Mouse (Mus musculus): ENCODE measurements around the gene Tmem50b. TPM values are rescaled to one million over a fixed set of nuclear protein-coding genes. Genes with fewer than 3 reads are reported as not detected.
"Not testable (repeated sequence)": the region's sequence is repeated elsewhere in the genome, so short reads cannot be mapped to it uniquely, and the experiment has no call there.

Gene Tmem50b
- total RNA-seq (2021), result 10 to 100 TPM; 46.9 to 55.3 TPM

DNA sequence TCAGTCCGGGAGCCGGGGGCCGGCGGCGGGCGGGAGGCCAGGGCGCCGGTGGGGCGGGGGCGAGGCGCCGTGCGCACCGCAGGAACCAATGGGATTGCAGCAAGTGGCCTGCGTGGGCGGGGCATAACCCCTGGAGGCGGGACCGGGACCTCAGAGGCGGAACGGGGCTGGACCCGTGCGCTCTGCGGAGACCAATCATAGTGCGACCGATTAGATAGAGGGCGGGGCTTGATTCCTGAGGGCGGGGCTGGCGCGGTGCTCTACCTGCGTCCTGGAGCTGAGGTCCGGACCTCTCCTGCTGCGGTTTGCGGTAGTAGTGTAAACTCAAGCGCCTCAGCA, at the start of gene Tmem50b:
Gene Tmem50b, minus strand, starts transcription at position 129 of the 339 bp plus-strand sequence.
- intact Hi-C loops (cut with DNase I), result loop anchor here (5.0 kb wide), 1 partner anchor 50 kb away; the partner anchor contains the start of genes Gart and Son

DNA sequence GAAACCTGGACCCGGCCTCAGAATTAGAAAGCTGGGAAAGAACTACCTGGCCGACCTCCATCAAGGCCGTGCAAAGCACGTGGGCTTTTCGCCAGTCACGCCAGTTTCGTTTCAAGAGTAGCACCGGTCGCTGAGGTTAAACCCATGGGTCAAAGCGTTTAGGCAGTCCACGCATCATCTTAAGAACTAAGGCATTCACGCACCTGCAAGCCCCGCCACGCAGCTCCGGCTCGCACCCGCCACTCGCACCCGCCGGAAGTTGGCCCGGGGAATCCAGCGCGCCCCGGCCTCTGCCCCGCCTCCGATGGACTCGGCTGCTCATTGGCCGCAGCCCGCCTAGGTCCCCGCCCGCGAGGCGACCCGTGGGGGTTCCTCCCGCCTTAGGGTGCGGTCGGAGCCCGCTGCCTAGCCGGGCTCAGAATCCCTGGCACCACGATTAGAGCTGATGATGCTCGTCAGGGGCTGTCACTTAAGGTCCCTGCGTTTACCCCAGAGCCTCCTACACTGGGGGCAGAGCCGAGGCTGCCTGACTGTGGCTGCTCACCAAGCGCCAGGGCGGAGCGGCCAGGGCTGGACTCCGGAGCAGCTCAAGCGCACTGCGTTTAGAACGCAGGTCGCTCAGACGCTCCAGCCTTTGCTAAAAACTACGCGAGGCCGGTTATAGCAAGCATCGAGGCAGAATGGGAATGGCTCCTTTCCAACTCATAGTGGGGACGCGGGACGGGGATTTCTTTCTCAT, 49.2 kb upstream of the Tmem50b start, which contains the start of gene Gart:
Gene Gart, minus strand, starts transcription at position 272 of the 739 bp plus-strand sequence.
- DNase-seq, result peak; percentile 96
- intact Hi-C loops (cut with DNase I), result loop anchor here (5.0 kb wide), 1 partner anchor 50 kb away; the partner anchor contains the start of gene Tmem50b

More for the DNA sequence above, at the start of gene Tmem50b:
- peak; percentile 99 for DNase-seq

DNA sequence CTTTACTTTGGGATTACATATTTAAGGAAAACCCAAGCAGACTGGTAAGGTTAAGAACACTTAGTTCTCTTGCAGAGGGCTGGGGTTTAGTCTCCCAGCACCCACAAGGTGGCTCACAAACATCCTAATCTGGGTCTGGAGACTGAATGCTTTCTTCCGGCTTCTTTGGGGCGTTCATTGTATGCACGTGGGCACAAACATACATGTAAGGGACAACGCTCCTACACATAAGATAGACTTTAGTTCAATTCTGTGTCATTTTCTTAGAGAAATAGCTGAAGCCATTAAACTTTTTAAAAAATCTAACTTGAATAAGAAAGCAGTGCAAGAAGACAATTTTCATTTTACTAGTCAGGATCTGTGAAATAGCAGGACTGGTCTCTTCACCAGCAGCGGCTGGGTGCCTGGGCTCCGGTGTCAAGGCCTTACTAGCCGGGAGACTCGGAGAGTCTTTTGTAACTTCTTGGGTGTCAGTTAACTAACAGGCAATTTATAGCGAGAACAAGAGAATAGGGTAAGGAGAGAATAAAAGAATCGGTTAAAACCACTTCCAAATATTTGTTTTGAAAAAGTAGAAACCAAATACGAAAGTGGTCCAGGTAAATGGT, 48.5 kb upstream of the Tmem50b start:
- DNase-seq, result no peak
- intact Hi-C loops (cut with DNase I), result loop anchor here (5.0 kb wide), 1 partner anchor 49 kb away; the partner anchor contains the start of gene Tmem50b

DNA sequence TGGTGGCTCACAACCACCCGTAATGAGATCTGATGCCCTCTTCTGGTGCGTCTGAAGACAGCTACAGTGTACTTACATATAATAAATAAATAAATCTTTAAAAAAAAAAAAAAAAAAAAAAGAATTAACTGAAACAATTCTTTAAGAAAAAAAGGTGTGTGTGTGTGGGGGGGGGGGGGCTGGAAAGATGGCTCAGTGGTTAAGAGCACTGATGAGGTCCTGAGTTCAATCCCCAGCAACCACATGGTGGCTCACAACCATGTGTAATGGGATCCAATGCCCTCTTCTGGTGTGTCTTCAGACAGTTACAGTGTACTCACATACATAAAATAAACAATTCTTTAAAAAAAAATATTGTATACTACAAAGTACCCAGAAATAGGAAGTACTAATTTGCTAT, 47.8 kb upstream of the Tmem50b start:
- DNase-seq, result not testable (repeated sequence)
- intact Hi-C loops (cut with DNase I), result loop anchor here (5.0 kb wide), 1 partner anchor 48 kb away; the partner anchor contains the start of gene Tmem50b

DNA sequence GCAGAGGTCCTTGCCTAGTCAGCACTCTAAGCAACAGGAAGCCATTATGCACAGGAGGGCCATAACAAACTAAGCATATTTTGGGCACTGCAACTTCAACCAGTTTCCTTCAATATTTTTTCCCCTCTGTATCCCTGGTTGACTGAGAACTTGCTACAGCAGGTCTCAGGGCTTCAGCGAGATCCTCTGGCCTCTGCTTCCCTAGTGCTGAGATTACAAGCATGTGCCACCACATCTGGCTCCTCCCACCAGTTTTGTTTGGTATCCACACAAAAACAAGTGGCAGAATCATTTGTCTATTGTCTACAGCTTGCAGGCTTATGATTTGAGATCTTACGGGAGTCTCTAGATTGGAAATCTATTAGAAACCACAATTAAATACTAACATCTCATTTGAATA, 47.3 kb upstream of the Tmem50b start:
- intact Hi-C loops (cut with DNase I), result loop anchor here (5.0 kb wide), 1 partner anchor 48 kb away; the partner anchor contains the start of gene Tmem50b
- no peak for DNase-seq

DNA sequence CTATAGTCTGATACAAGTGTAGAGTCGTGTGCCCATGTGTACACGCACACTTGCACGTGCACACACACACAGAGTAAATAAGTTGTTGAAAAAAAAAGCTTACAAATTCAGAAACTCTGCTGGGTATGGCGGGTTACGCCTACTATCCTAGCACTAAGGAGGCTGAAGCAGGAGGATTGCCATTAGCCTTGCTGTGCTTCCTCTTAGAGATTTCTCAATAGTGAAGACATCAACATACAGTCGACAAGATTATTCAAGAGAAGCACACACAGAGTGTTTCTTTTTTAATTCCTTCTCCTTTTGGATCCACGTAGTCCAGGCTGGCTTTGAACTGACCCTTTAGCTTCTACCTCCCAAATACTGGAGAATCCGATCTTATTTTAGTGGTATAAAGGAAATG, 42.6 kb upstream of the Tmem50b start:
- intact Hi-C loops (cut with DNase I), result no loop called here
- DNase-seq, result no peak

DNA sequence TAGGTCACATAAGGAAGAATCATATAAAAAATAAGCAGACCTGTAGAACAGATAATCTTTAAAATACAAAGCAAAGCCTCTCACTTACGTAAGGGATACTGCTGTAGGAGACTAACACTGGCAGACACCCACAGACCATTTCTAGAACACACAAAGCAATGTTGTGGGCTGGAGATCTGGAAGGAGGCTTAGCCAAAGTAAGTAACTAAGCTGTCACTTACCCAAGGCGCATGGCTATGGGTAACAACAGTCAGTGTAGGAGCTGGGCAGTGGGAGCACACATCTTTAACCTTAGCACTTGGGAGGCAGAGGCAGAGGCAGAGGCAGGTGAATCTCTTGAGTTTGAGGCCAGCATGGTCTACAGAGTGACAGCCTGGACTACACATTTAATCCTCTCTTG, 42.0 kb upstream of the Tmem50b start:
- intact Hi-C loops (cut with DNase I), result no loop called here
- DNase-seq, result no peak

DNA sequence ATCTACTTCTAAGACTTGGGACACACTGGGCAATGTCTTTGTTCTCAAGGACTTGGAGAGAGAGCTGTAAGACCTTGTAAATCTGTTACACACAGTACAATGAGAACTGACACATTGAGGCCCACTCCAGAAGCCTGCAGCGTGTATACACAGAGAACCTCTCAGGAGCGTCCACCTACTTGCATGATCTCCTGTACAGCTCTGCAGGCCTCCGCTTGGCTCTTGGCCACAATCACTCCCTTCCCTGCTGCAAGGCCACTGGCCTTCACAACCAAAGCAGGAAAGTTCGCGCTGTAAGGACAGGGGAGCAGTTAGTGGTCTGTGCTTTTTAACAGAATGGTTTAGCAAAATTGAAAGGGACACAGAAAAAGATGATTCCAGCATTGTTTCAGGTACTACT, 41.6 kb upstream of the Tmem50b start:
- intact Hi-C loops (cut with DNase I), result no loop called here
- no peak for DNase-seq

DNA sequence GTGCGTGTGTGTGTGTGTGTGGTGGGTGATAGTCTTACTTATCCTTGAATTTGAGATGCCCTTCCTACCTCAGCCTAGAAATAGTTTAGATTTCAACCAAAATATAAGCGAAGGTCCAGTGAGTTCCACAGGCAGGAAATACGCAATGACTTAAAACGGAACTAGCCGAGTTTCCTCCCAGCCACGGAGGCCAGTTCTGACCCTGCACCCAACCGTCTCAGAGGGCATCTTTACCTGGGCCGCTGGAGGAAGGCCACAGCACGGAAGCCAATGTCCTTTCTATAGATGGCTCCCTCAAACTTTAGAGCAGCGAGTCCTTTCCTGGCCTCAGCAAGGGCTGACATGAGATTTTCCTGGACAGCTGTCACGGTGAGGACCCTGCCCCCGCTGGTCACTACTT, 36.0 kb upstream of the Tmem50b start:
- no peak for DNase-seq
- intact Hi-C loops (cut with DNase I), result loop anchor here (5.0 kb wide), 1 partner anchor 121 kb away; no protein-coding TSS in a partner anchor

DNA sequence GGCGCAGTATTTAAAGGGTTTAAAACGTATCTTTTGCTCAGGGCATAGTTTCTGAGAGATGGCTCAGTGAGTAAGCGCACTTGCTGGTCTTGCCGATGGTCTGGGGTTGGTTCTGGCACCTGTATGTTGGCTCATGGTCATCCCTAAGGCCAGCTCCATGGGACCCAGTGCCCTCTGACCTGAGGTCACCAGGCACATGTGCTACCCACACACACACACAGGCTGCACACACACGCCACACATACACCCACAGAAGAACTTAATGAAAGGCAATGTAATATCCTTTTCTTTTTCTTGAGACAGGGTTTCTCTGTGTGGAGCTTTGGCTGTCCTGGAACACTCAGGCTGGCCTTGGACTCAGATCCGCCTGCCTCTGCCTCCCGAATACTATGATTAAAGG, 35.3 kb upstream of the Tmem50b start:
- intact Hi-C loops (cut with DNase I), result loop anchor here (5.0 kb wide), 1 partner anchor 121 kb away; no protein-coding TSS in a partner anchor
- DNase-seq, result no peak

DNA sequence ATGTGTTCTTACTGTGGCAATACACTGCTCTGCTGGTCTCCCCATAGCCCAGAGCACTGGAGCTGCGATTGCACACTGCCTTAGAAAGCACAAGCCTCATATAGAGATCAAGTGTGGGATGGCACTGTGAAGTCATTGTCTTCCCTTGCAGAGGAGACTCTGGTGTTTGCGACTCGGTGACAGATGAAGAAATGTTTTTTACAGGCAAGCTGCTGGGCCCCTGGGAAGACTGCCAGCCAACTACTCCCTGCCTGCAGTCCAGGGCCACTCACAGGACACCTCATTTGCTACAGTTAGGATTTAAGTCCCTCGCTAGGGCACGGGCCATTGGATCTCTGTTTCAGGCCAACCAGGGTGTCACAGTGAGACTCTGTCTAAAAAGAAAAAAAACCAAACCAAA, 34.8 kb upstream of the Tmem50b start:
- intact Hi-C loops (cut with DNase I), result loop anchor here (5.0 kb wide), 1 partner anchor 120 kb away; no protein-coding TSS in a partner anchor

DNA sequence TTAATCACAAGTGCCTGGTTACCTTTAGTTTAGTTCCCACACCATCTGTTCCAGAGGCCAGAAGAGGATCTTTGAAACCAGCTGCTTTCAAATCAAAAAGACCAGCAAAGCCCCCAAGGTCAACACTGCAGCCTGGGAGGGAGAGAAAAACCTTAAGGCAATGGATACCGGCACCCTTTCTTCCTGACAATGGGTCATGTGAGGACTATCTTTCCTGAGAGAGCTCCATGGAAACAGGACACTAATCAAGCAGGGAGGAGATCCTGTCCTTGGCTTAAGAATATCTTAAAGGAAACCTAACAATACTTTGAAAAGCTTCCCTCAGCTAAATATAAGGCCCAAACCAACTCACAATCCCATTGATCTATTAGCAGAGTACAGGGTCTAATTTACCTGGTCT, 33.0 kb upstream of the Tmem50b start:
- intact Hi-C loops (cut with DNase I), result loop anchor here (5.0 kb wide), 1 partner anchor 118 kb away; no protein-coding TSS in a partner anchor
- no peak for DNase-seq

More for the DNA sequence above, 34.8 kb upstream of the Tmem50b start:
- no peak for DNase-seq

DNA sequence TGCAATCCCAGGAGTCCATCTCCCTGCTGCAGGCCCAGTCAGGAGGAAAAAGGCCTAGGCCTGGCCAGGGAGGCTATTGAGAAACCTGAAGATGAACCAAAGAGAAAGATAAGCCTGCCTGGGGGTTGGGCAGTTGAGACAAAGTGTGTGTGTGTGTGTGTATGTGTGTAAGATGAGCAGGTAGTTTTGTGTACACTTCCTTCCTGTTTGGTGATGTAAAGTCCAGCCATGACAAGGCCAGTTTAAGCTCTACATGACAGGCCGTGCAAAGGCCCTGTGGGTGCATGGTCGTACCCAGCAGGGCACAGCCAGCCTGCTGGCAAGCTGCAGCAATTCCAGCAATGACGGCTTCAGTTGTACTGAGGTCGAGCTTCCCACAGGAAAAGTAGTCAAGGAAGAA, 32.1 kb upstream of the Tmem50b start:
- DNase-seq, result no peak
- intact Hi-C loops (cut with DNase I), result loop anchor here (5.0 kb wide), 1 partner anchor 117 kb away; no protein-coding TSS in a partner anchor

DNA sequence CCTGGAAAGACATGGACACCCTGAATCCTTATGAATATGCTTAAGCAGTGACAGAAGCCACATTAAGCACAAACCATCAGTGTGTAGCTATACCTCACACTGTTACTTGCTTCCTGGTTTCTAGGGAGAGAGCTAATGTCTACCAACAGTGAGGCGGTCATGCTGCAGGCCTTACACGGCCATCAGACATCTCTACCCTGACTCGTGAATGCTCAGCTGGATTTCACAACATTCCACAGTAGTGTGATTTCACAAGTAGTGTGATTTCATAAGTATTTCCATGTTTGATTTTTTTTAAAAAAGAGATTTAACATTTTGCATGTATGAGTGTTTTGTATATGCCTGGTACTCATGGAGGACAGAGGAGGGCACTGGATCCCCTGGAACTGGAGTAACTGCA, 31.1 kb upstream of the Tmem50b start:
- intact Hi-C loops (cut with DNase I), result no loop called here
- DNase-seq, result no peak

DNA sequence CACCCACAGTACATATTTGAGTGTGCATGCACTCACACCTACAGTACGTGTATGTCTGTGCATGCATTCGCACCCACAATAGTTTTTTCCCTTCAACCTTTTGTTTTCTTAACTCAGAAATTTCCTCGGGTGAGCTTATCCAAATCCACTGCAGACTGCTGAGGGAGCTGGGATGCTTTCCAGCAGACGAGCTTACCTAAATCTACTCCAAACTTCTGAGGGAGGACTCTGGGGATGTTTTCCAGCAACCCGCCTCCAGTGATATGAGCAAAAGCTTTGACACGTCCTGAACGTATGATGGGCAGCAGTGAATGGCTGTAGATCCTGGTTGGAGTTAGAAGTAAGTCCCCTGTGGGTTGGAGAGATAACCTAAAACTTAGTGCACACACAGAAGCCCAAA, 30.2 kb upstream of the Tmem50b start:
- intact Hi-C loops (cut with DNase I), result no loop called here
- DNase-seq, result no peak

DNA sequence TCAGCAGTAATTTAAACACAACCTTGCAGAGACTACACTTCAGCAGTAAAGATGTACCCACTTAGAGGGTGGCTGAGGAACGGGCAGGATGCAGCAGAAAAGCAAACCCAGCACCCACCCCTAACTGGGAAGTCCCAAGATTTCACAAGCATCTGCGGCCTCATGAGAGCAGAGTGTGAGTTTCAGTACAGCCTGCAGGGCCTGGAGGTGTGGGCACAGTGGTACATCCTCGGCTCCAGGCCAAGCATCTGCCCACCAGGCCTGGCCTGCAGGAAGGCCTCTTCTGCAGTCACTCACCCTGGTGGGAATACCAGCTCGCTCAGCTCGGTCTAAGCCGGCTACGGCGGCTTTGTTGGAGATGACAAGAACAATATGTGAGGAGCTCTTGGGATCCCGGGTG, 25.5 kb upstream of the Tmem50b start:
- intact Hi-C loops (cut with DNase I), result no loop called here
- DNase-seq, result no peak

DNA sequence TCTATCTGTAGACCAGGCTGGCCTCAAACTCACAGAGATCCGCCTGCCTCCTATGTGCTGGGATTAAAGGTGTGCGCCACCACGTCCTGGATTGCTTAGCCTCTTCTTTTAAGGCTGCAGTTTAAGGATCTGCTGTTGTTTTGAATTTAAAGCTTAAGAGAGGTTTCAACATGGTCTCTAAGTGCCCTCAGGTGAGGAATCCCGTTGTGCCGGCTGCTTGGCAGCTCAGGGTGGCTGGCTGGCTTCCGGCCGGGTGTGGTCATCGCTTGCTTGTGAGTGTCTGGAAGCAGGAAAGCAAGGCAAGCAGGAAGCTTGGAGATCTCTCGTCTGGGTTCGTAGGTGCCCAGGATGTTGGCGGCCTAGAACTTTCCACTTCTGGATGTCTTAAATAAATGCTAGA, 23.4 kb upstream of the Tmem50b start:
- intact Hi-C loops (cut with DNase I), result no loop called here
- no peak for DNase-seq

DNA sequence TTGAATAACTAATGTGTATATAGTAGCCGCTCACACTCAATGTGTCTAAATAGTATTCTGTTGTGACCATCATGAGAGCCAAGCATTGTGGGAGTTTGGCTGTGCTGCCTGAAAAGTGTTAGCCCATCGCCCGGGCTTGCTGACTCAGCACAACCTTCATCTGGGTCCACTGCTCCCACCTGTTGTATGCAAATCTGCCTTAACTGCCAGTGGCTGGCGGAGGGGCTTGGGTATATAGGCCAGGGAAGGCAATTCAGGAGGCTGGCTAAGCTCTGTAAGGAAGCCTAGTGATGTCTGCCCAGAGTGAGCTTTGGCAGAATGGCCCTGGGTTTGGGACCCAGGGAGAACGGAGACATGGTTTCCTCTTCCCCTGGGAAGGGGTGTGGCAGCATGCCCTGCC, 22.6 kb upstream of the Tmem50b start:
- DNase-seq, result no peak
- intact Hi-C loops (cut with DNase I), result no loop called here

DNA sequence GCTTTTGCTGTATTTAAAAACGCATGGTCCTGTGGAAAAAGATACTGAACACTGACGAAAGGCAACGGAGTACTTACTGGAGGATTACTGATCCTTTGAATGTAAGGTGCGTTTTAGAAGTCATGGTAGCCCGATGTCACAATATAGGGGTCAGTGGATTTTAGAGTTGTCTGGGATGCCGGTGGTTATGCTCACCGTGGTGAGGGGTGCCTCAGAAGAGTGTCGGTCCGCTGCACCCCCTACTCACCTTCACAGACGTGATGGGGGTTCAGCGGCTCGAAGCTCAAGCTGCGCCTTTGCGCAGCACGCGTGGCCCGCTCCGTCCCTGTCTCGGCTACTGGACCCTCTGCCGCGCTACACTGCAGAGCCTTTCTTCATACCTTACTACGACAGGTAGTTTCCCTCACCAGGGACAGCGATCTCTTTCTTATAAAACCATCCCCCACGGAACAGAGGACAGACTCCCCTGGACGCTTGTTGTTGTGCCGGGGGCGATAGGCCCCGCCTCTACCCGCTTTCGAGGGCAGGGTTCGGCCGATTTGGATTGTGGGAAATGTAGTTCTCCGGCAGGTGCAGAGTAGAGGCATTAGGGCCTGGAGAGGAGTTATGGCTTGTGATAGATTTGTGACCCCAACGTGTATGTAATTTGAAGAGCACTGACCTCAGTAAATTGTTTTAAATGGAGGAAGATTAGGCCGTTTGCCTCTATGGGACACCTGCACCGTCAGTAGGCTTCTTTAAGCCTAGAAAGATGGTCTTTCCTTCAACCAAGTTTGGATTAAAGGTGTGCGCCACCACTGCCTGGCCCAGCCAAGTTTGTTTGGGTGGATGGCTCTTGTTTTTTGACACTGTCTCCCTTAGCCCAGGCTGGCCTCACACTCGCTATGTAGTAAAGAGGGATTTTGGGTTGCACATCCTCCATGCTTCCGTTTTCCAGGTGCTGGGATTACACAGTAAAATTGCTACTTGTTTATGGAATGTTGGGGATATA, 21.2 kb upstream of the Tmem50b start, which contains the start of gene Dnajc28:
Gene Dnajc28, minus strand, starts transcription at position 516 of the 991 bp plus-strand sequence.
- peak; percentile 84 for DNase-seq
- intact Hi-C loops (cut with DNase I), result no loop called here

DNA sequence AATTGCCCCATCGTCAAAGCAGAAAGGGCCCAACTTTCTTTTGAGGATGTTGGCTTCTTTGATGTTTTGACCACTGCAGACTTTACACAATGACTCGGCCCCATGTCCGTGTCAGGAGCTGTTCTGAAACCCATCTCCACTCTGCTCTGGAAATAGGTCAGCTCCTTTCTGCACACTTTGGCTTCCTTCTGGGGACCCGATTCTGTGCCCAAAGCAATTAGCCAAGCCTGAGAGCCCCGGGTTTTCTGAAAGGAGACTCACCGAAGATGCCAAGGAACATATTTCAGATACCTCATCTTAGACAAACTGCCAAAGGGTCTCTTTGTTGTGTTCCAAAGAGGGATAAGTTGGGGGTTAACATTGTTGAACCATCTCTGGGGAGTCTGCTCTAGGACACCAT, 17.0 kb upstream of the Tmem50b start:
- no peak for DNase-seq
- intact Hi-C loops (cut with DNase I), result no loop called here

Data from heart, postnatal 10 days (tissue).